Comparison of ENCODE assay signal across 8 mouse cellular contexts in genomic region chr8:120471166-120471565, GRCm38 (mm10).
DNase-seq lines count a peak whose midpoint lies in the region; ATAC-seq and TF ChIP-seq lines count a peak whose summit lies in the region.

No protein-coding gene starts in this region.

- H3K36me3 ChIP-seq in kidney, embryonic 15.5 days, result no peaks in the 10 kb centered on the region
- H3K36me3 ChIP-seq in liver, adult 2 months (ENCODE audit: control insufficient read depth, insufficient read depth, low read length), result no peaks in the 10 kb centered on the region

- no peaks in the 10 kb centered on the region for H3K79me2 ChIP-seq in liver, adult 2 months (ENCODE audit: control insufficient read depth, insufficient read depth, low read length)

- no peak for TF ChIP-seq POLR2A in liver, adult 2 months (IDR thresholded peaks at IDR 0.05; ENCODE audit: extremely low read depth, insufficient read depth, low read length)

- H3K4me3 ChIP-seq in kidney, embryonic 15.5 days (replicated peaks), result no peak overlapping the region
- H3K4me3 ChIP-seq in liver, adult 2 months (ENCODE audit: insufficient read depth, low read depth, low read length), result no peak overlapping the region

- no peak for ATAC-seq in kidney, embryonic 15.5 days (replicated peaks; ENCODE audit: low FRiP score)
- peak; percentile 49 for ATAC-seq in erythroblast, adult 5-6 weeks (replicated peaks; ENCODE audit: low FRiP score, poor library complexity, severe bottlenecking)
- ATAC-seq in monocyte, adult 5-6 weeks (replicated peaks; ENCODE audit: insufficient number of reproducible peaks, low FRiP score, low TSS enrichment, poor library complexity, severe bottlenecking), result no peak

- no peak overlapping the region for H3K4me2 ChIP-seq in kidney, embryonic 15.5 days

- H3K27me3 ChIP-seq in kidney, embryonic 15.5 days, result 0 out of 2 replicates have a peak, but pooled peaks cover 13% of the 10 kb centered on the region
- H3K27me3 ChIP-seq in liver, adult 2 months (ENCODE audit: control insufficient read depth, insufficient read depth, low read length), result no peaks in the 10 kb centered on the region

- peak; percentile 46 for DNase-seq in kidney, adult 18-20 months
- peak; percentile 91 for DNase-seq in MN1 (ENCODE audit: low spot score)
- no peak for DNase-seq in liver, adult 2 months (ENCODE audit: extremely low read depth, low read depth, low spot score)
- peak; percentile 40 to 51 for DNase-seq in natural killer cell, adult 2 months (ENCODE audit: low spot score in 2 of 2)
- no peak for DNase-seq in urinary bladder, adult 18-20 months (ENCODE audit: low spot score in 2 of 2)

- H3K9ac ChIP-seq in kidney, embryonic 15.5 days, result no peak overlapping the region
- H3K9ac ChIP-seq in liver, adult 2 months (ENCODE audit: low read depth, low read length), result no peak overlapping the region

- peak; percentile 69 for TF ChIP-seq CTCF in liver, adult 2 months (IDR thresholded peaks at IDR 0.05; ENCODE audit: low read depth, low read length)

- H3K9me3 ChIP-seq in kidney, embryonic 15.5 days (replicated peaks), result no peaks in the 10 kb centered on the region

- H3K27ac ChIP-seq in kidney, embryonic 15.5 days, result no peak overlapping the region
- H3K27ac ChIP-seq in liver, adult 2 months (replicated peaks; ENCODE audit: insufficient read depth, low read depth, low read length), result no peak overlapping the region

- 24% methylated on average over 7 of the region's 7 CpGs for WGBS in kidney, embryonic 15.5 days
- WGBS in liver, adult 2 months, result 38% methylated on average over 7 of the region's 7 CpGs

- peaks cover 63% of the 10 kb centered on the region for H3K4me1 ChIP-seq in kidney, embryonic 15.5 days
- H3K4me1 ChIP-seq in liver, adult 2 months (ENCODE audit: control insufficient read depth, insufficient read depth, low read length), result peaks cover 8% of the 10 kb centered on the region; the same call in 1 of the 2 replicates

Comparison
In these comparisons a context has a peak if more than half of its experiments do, and no peak if none do; other contexts are left out.
1. DNase-seq: peak in kidney, adult 18-20 months (single experiment), MN1 (single experiment) and natural killer cell, adult 2 months (2 of 2); none in liver, adult 2 months (single experiment) and urinary bladder, adult 18-20 months (0 of 2).